Mouse (Mus musculus) limb, embryonic 14.5 days (tissue): ENCODE measurements around the gene Ttc27. TPM values are rescaled to one million over a fixed set of nuclear protein-coding genes. Genes with fewer than 3 reads are reported as not detected.

Experiments used
- ATAC-seq: fragments of 200-750 bp; cut with Nextera tagmentation; 2 replicates; pipeline ENCODE4 v1.8.0; 2017; ENCODE audit warnings: low read depth, moderate number of reproducible peaks, moderate TSS enrichment; ENCODE audit not compliant: low FRiP score
- DNase-seq: peaks from one replicate; pipeline ENCODE4 v3.0.0-alpha.2; 2015; ENCODE audit warnings: low spot score
- H3K27ac ChIP-seq: fragments of 300-500 bp; sonication (generic); replicated peaks from 2 replicates; pipeline ENCODE4 v1.5.1; 2014; ENCODE audit warnings: low read depth, mild to moderate bottlenecking, low read length, moderate library complexity, mixed read lengths
- H3K27me3 ChIP-seq: fragments of 300-500 bp; sonication (generic); 2 replicates; pipeline ENCODE4 v1.6.1; 2014; ENCODE audit warnings: low read length, mixed read lengths; ENCODE audit not compliant: control insufficient read depth, insufficient read depth
- H3K36me3 ChIP-seq: fragments of 300-500 bp; sonication (generic); 2 replicates; pipeline ENCODE4 v1.6.1; 2014; ENCODE audit warnings: mild to moderate bottlenecking, low read length, moderate library complexity, mixed read lengths; ENCODE audit not compliant: control insufficient read depth, insufficient read depth
- H3K4me1 ChIP-seq: fragments of 300-500 bp; sonication (generic); 2 replicates; pipeline ENCODE4 v1.6.1; 2014; ENCODE audit warnings: antibody characterized with exemption, low read length, mixed read lengths; ENCODE audit not compliant: control insufficient read depth, insufficient read depth
- H3K4me2 ChIP-seq: fragments of 300-500 bp; sonication (generic); replicated peaks from 2 replicates; pipeline ENCODE4 v1.6.1; 2014; ENCODE audit warnings: low read depth, mild to moderate bottlenecking, low read length, moderate library complexity; ENCODE audit not compliant: severe bottlenecking
- H3K4me3 ChIP-seq: fragments of 300-500 bp; sonication (generic); replicated peaks from 2 replicates; pipeline ENCODE4 v1.5.1; 2014; ENCODE audit warnings: low read length
- H3K9ac ChIP-seq: fragments of 300-500 bp; sonication (generic); 2 replicates; pipeline ENCODE4 v1.6.1; 2014; ENCODE audit warnings: mild to moderate bottlenecking, low read depth, low read length, moderate library complexity; ENCODE audit not compliant: severe bottlenecking
- H3K9me3 ChIP-seq: fragments of 300-500 bp; sonication (generic); 2 replicates; pipeline ENCODE4 v1.6.1; 2016; ENCODE audit warnings: low read length; ENCODE audit not compliant: control insufficient read depth
- POLR2A ChIP-seq: fragments of 200-500 bp; IDR thresholded peaks from 2 replicates; pipeline ENCODE4 v1.8.0; 2012; ENCODE audit warnings: inconsistent platforms, mild to moderate bottlenecking, moderate library complexity, borderline replicate concordance; ENCODE audit not compliant: insufficient read depth, insufficient read length; ENCODE audit errors: extremely low read depth
- WGBS: fragments of 180-500 bp; shearing (Covaris S2); extraction: QIAGEN DNeasy Blood & Tissue Kit; methylation state at CpG from one replicate; pipeline ENCODE4 v1.1.7; 2014; 5-methylcytosine and 5-hydroxymethylcytosine counted together
- polyA plus RNA-seq, 2 experiments: library from polyadenylated mRNA; depleted of rRNA in 1 of 2; stranded (reverse) in 1 of 2; unstranded in 1 of 2; fragments of >200 nt; fragmentation: Nextera tagmentation in 1 of 2; extraction: Ambion mirVana in 1 of 2; gene quantifications; 2 replicates each; pipeline versions ENCODE4 v1.2.1 to v1.2.3; 2012 to 2014

Ttc27 gene
- polyA plus RNA-seq, 2 experiments: 17.5 to 24.4 TPM

- WGBS: 34% methylated on average over 3 of the region's 3 CpGs
- DNase-seq (no peak), ATAC-seq (no peak)
- Histone ChIP-seq H3K36me3 (peaks cover 15% of the 10 kb centered on the region), H3K27ac (no peak overlapping the region), H3K4me3 (peak overlapping the region; percentile 63), H3K9me3 (no peaks in the 10 kb centered on the region), H3K27me3 (no peaks in the 10 kb centered on the region), H3K4me2 (peak overlapping the region; percentile 69), H3K4me1 (peaks cover 8% of the 10 kb centered on the region; the same call in 1 of the 2 replicates), H3K9ac (peak overlapping the region; percentile 41; the same call in 1 of the 2 replicates)
- TF ChIP-seq POLR2A: no peak
Measured at GRCm38 (mm10) chr17:74716643-74717042, 889 bp upstream of the Ttc27 start.

- no peak for ATAC-seq
- 7% methylated on average over 14 of the region's 14 CpGs for WGBS
- H3K4me2 ChIP-seq: peak overlapping the region; percentile 69
Measured at GRCm38 (mm10) chr17:74717091-74717617, 378 bp upstream of the Ttc27 start.

GRCm38 (mm10) chr17:74732872-74733271 is 15.3 kb downstream of the Ttc27 start:
- Histone ChIP-seq H3K27me3 (no peaks in the 10 kb centered on the region), H3K9me3 (no peaks in the 10 kb centered on the region), H3K4me3 (no peak overlapping the region), H3K27ac (no peak overlapping the region), H3K36me3 (peaks cover 18% of the 10 kb centered on the region), H3K9ac (no peak overlapping the region), H3K4me1 (no peaks in the 10 kb centered on the region), H3K4me2 (no peak overlapping the region)
- ATAC-seq (no peak), DNase-seq (no peak)
- no peak for TF ChIP-seq POLR2A

More at GRCm38 (mm10) chr17:74717091-74717617, 378 bp upstream of the Ttc27 start:
- Histone ChIP-seq H3K4me1 (peaks cover 4% of the 10 kb centered on the region; the same call in 1 of the 2 replicates), H3K36me3 (peaks cover 20% of the 10 kb centered on the region), H3K9ac (peak overlapping the region; percentile 41), H3K9me3 (no peaks in the 10 kb centered on the region), H3K4me3 (peak overlapping the region; percentile 63), H3K27me3 (no peaks in the 10 kb centered on the region), H3K27ac (peak overlapping the region; percentile 49)
- TF ChIP-seq POLR2A: no peak
- DNase-seq: no peak

- no peaks in the 10 kb centered on the region for H3K4me1 ChIP-seq
- no peak overlapping the region for H3K4me3 ChIP-seq
- no peak overlapping the region for H3K9ac ChIP-seq
- DNase-seq (no peak), ATAC-seq (no peak)
- no peak overlapping the region for H3K27ac ChIP-seq
- WGBS: 92% methylated on average over 11 of the region's 11 CpGs
- H3K4me2 ChIP-seq: no peak overlapping the region
- H3K27me3 ChIP-seq: no peaks in the 10 kb centered on the region
- TF ChIP-seq POLR2A: no peak
- H3K9me3 ChIP-seq: no peaks in the 10 kb centered on the region
- H3K36me3 ChIP-seq: peaks cover 13% of the 10 kb centered on the region
Measured at GRCm38 (mm10) chr17:74735392-74735791, 17.9 kb downstream of the Ttc27 start.

GRCm38 (mm10) chr17:74749659-74750058 is 32.1 kb downstream of the Ttc27 start:
- 64% methylated on average over 1 of the region's 1 CpGs for WGBS

More at GRCm38 (mm10) chr17:74749659-74750058, 32.1 kb downstream of the Ttc27 start:
- Histone ChIP-seq H3K4me3 (no peak overlapping the region), H3K4me2 (no peak overlapping the region), H3K9ac (no peak overlapping the region), H3K27me3 (no peaks in the 10 kb centered on the region), H3K9me3 (no peaks in the 10 kb centered on the region), H3K36me3 (peaks cover 5% of the 10 kb centered on the region; the same call in 1 of the 2 replicates), H3K4me1 (no peaks in the 10 kb centered on the region), H3K27ac (no peak overlapping the region)
- TF ChIP-seq POLR2A: no peak
- no peak for DNase-seq
- no peak for ATAC-seq
